Mouse (Mus musculus) liver, adult 2 months (tissue): ENCODE results near the gene Tmem50a.
A peak's percentile ranks its signal among the peaks of the same experiment; 100 is the strongest.

ENCODE experiments used
- CTCF ChIP-seq: fragments of 200-500 bp; IDR thresholded peaks from 2 replicates; pipeline ENCODE4 v1.5.1; 2011; ENCODE audit warnings: low read depth, low read length, control low read depth
- POLR2A ChIP-seq: fragments of 200-500 bp; IDR thresholded peaks from 2 replicates; pipeline ENCODE4 v1.6.1; 2011; ENCODE audit warnings: low read length, control low read depth; ENCODE audit not compliant: insufficient read depth; ENCODE audit errors: extremely low read depth

DNA sequence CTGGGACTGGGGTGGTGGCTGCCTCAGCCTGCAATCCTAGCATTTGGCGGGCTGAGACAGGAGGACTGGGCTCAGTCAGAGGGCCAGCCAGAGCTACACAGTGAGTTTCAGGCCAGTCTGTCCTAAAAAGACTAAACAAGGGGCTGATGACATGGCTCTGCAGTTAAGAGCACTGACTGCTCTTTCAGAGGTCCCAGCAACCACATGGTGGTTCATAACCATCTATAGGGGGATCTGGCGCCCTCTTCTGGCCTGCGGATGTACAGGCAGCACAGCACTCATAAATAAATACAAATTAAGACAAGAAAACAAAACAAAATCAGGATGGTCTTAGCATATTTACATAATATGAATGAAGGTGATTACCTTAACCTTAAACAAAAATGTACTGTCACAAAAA, 1.4 kb downstream of the Tmem50a start:
- TF ChIP-seq CTCF (peak; percentile 84), POLR2A (no peak)
